Mouse (Mus musculus): Measurements from ENCODE around the gene Tmx1. TPM values are rescaled to one million over a fixed set of nuclear protein-coding genes. Genes with fewer than 3 reads are reported as not detected.

Tmx1 gene
- total and polyA plus RNA-seq, 2 experiments from 2014 or later: 42.9 to 80.4 TPM

DNA sequence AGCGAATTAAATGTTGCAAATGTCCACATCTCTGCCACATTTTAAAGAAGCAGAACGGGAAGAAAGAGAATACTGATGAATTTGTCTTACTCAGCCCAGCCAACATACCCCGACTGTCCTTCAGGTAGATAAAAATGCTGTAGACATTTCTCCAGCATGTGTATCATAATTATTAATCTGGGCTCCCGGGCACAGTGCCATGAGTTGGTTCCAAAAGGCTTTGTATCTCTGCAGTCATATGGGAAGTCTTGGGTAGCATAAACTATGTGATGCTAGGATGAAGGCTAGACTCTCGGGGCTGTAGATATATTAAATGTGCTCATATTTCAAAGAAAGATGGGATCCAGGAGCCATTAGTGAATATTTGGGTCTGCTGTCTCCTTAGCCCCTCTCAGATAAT is 53.1 kb downstream of the Tmx1 start:
- no peak overlapping the region for H3K4me3 ChIP-seq (ENCODE audit: low read depth, low read length)
- 0 out of 2 replicates have a peak, but pooled peaks cover 9% of the 10 kb centered on the region for H3K4me1 ChIP-seq (ENCODE audit: control insufficient read depth, insufficient read depth)
- H3K9me3 ChIP-seq (replicated peaks; ENCODE audit: control insufficient read depth, low read length): no peaks in the 10 kb centered on the region
- H3K27ac ChIP-seq (ENCODE audit: low read depth): no peak overlapping the region
- no peaks in the 10 kb centered on the region for H3K27me3 ChIP-seq (ENCODE audit: control insufficient read depth, insufficient read depth, low read length)
- TF ChIP-seq EP300 (IDR thresholded peaks at IDR 0.05; ENCODE audit: low read depth): no peak
- TF ChIP-seq CTCF (IDR thresholded peaks at IDR 0.05; ENCODE audit: low read depth): no peak
- no peak overlapping the region for H3K4me2 ChIP-seq (ENCODE audit: low read depth, low read length)
- no peaks in the 10 kb centered on the region for H3K36me3 ChIP-seq (replicated peaks; ENCODE audit: control insufficient read depth, insufficient read depth, low read length)
- ATAC-seq (ENCODE audit: insufficient read depth, low read depth) (no peak), DNase-seq (ENCODE audit: low spot score) (no peak)
- no peak overlapping the region for H3K9ac ChIP-seq (replicated peaks; ENCODE audit: low read depth, low read length)
- 64% methylated on average over 5 of the region's 5 CpGs for WGBS

DNA sequence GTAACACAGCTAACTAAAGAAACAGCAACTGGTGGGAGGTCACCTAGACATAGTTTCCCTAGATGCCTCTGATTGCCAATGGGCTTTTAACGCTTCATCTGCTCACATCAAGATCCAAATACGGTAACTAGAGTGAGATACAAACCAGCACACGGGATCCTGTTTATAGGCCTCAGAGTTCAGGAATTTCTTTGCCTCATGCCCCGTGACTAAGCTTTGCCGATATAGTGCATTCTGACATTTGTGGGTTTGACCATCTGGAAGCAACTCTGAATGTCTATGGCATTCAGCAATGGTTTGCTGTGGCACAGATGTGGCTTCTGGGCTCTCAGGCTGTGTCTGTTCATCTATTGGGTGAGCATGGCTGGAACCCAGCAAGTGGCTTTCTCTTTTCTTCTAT is 59.1 kb downstream of the Tmx1 start:
- Histone ChIP-seq H3K4me1 (ENCODE audit: control insufficient read depth, insufficient read depth) (no peaks in the 10 kb centered on the region), H3K4me3 (ENCODE audit: low read depth, low read length) (no peak overlapping the region), H3K27me3 (ENCODE audit: control insufficient read depth, insufficient read depth, low read length) (no peaks in the 10 kb centered on the region), H3K27ac (ENCODE audit: low read depth) (no peak overlapping the region), H3K9me3 (replicated peaks; ENCODE audit: control insufficient read depth, low read length) (no peaks in the 10 kb centered on the region), H3K9ac (replicated peaks; ENCODE audit: low read depth, low read length) (no peak overlapping the region), H3K4me2 (ENCODE audit: low read depth, low read length) (no peak overlapping the region), H3K36me3 (replicated peaks; ENCODE audit: control insufficient read depth, insufficient read depth, low read length) (no peaks in the 10 kb centered on the region)
- ATAC-seq (ENCODE audit: insufficient read depth, low read depth) (no peak), DNase-seq (ENCODE audit: low spot score) (no peak)
- no peak for TF ChIP-seq EP300 (IDR thresholded peaks at IDR 0.05; ENCODE audit: low read depth)
- 68% methylated on average over 5 of the region's 5 CpGs for WGBS

DNA sequence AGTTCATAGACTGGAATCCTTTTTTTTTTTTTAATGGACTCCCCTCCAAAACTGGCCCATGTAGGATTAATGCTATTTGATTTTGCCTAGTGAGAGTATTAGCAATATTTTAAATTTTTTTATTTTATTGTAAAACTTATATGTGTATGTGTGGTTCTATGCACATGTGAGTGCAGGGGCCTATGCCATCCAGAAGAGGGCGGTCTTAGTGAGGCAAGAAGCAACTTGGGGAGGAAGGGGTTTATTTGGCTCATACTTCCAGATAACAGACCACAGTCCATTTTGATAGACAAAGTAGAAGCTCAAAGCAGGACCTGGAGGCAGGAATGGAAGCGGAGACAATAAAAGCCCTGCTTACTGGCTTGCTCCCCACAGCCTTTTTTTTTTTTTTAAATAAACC is 59.5 kb downstream of the Tmx1 start:
- H3K4me2 ChIP-seq (ENCODE audit: low read depth, low read length): no peak overlapping the region
- no peak overlapping the region for H3K27ac ChIP-seq (ENCODE audit: low read depth)
- no peaks in the 10 kb centered on the region for H3K36me3 ChIP-seq (replicated peaks; ENCODE audit: control insufficient read depth, insufficient read depth, low read length)
- no peaks in the 10 kb centered on the region for H3K27me3 ChIP-seq (ENCODE audit: control insufficient read depth, insufficient read depth, low read length)
- no peaks in the 10 kb centered on the region for H3K4me1 ChIP-seq (ENCODE audit: control insufficient read depth, insufficient read depth)
- ATAC-seq (ENCODE audit: insufficient read depth, low read depth): no peak
- TF ChIP-seq CTCF (IDR thresholded peaks at IDR 0.05; ENCODE audit: low read depth) (peak; percentile 12; the same call in 1 of the 2 replicates), EP300 (IDR thresholded peaks at IDR 0.05; ENCODE audit: low read depth) (no peak)
- DNase-seq (ENCODE audit: low spot score): no peak
- WGBS: 93% methylated on average over 2 of the region's 2 CpGs
- no peak overlapping the region for H3K9ac ChIP-seq (replicated peaks; ENCODE audit: low read depth, low read length)
- no peaks in the 10 kb centered on the region for H3K9me3 ChIP-seq (replicated peaks; ENCODE audit: control insufficient read depth, low read length)
- H3K4me3 ChIP-seq (ENCODE audit: low read depth, low read length): no peak overlapping the region

Other genes with a start within 250 kb of the Tmx1 start
- 43.2 and 58.9 TPM in 2 replicates for gene Pygl, start 221.6 kb upstream of the Tmx1 start, total RNA-seq (2014; rRNA removed; ENCODE audit: low replicate concordance)
- 28.5 and 31.6 TPM in 2 replicates for gene Pygl, start 221.6 kb upstream of the Tmx1 start, polyA plus RNA-seq (2015; fragmentation: Nextera tagmentation; extraction: Ambion mirVana)
- gene Trim9, start 105.5 kb upstream of the Tmx1 start, total RNA-seq (2014; rRNA removed; ENCODE audit: low replicate concordance): 0.35 and 0.80 TPM in 2 replicates
- gene Trim9, start 105.5 kb upstream of the Tmx1 start, polyA plus RNA-seq (2015; fragmentation: Nextera tagmentation; extraction: Ambion mirVana): 0.66 and 0.67 TPM in 2 replicates